Mouse (Mus musculus) megakaryocyte, embryonic 14.5 days (primary cell): ENCODE data around the gene Tnfaip8l1.

Experiments used
- FLI1 ChIP-seq: IDR thresholded peaks from 2 replicates; pipeline ENCODE4 v1.6.1; 2012; ENCODE audit warnings: low read length, inconsistent platforms, mixed read lengths
- GATA1 ChIP-seq: IDR thresholded peaks from 3 replicates; pipeline ENCODE4 v1.6.1; 2012; ENCODE audit warnings: mixed read lengths, low read length, inconsistent platforms, borderline replicate concordance

GRCm38 (mm10) chr17:56165671-56166070 is 3.4 kb downstream of the Tnfaip8l1 start:
- TF ChIP-seq GATA1 (no peak), FLI1 (no peak)
